Mouse (Mus musculus): Measurements from ENCODE around the gene Prlh.
A peak's percentile ranks its signal among the peaks of the same experiment; 100 is the strongest.

Gene Prlh

GRCm38 (mm10) chr1:90953688-90954087 lies 780 bp downstream of the Prlh start:
- no peak for DNase-seq (ENCODE audit: extremely low spot score, low spot score)

GRCm38 (mm10) chr1:90956245-90957096 lies 3.6 kb downstream of the Prlh start:
- DNase-seq (ENCODE audit: extremely low spot score, low spot score) = peak; percentile 69

GRCm38 (mm10) chr1:90962526-90962925 lies 9.6 kb downstream of the Prlh start:
- DNase-seq (ENCODE audit: extremely low spot score, low spot score) = no peak

- no peak for DNase-seq (ENCODE audit: extremely low spot score, low spot score)
Observed at GRCm38 (mm10) chr1:90962994-90963393, 10.1 kb downstream of the Prlh start.

GRCm38 (mm10) chr1:90967583-90967982 lies 14.7 kb downstream of the Prlh start:
- no peak for DNase-seq (ENCODE audit: extremely low spot score, low spot score)

GRCm38 (mm10) chr1:90968649-90969048 lies 15.7 kb downstream of the Prlh start:
- no peak for DNase-seq (ENCODE audit: extremely low spot score, low spot score)

- no peak for DNase-seq (ENCODE audit: extremely low spot score, low spot score)
Observed at GRCm38 (mm10) chr1:90969347-90969784, 16.5 kb downstream of the Prlh start, which contains the start of gene Rab17. TSS of gene Rab17 (minus strand) at chr1:90969661.

- no peak for DNase-seq (ENCODE audit: extremely low spot score, low spot score)
Observed at GRCm38 (mm10) chr1:90969881-90970390, 17.0 kb downstream of the Prlh start.

- peak; percentile 97 for DNase-seq (ENCODE audit: extremely low spot score, low spot score)
Observed at GRCm38 (mm10) chr1:90972911-90973573, 20.1 kb downstream of the Prlh start.

- no peak for DNase-seq (ENCODE audit: extremely low spot score, low spot score)
Observed at GRCm38 (mm10) chr1:90973574-90973911, 20.6 kb downstream of the Prlh start.

- DNase-seq (ENCODE audit: extremely low spot score, low spot score) = peak; percentile 70
Observed at GRCm38 (mm10) chr1:90974906-90975649, 22.2 kb downstream of the Prlh start.

- no peak for DNase-seq (ENCODE audit: extremely low spot score, low spot score)
Observed at GRCm38 (mm10) chr1:90975960-90976359, 23.1 kb downstream of the Prlh start.

- no peak for DNase-seq (ENCODE audit: extremely low spot score, low spot score)
Observed at GRCm38 (mm10) chr1:90980638-90981330, 27.9 kb downstream of the Prlh start.

- DNase-seq (ENCODE audit: extremely low spot score, low spot score) = no peak
Observed at GRCm38 (mm10) chr1:90981346-90981745, 28.4 kb downstream of the Prlh start.

GRCm38 (mm10) chr1:90995916-90996315 lies 43.0 kb downstream of the Prlh start:
- DNase-seq (ENCODE audit: extremely low spot score, low spot score) = no peak

- DNase-seq (ENCODE audit: extremely low spot score, low spot score) = no peak
Observed at GRCm38 (mm10) chr1:90997136-90997535, 44.2 kb downstream of the Prlh start.

GRCm38 (mm10) chr1:90997641-90998040 lies 44.7 kb downstream of the Prlh start:
- no peak for DNase-seq (ENCODE audit: extremely low spot score, low spot score)

GRCm38 (mm10) chr1:90998268-90998890 lies 45.5 kb downstream of the Prlh start, which contains the start of gene Lrrfip1:
TSS of gene Lrrfip1 (plus strand) at chr1:90998737.
- peak; percentile 70 for DNase-seq (ENCODE audit: extremely low spot score, low spot score)

GRCm38 (mm10) chr1:90998891-90999611 lies 46.1 kb downstream of the Prlh start:
- DNase-seq (ENCODE audit: extremely low spot score, low spot score) = peak; percentile 61

All from neural tube, embryonic 10.5 days (tissue).